Mouse (Mus musculus): Measurements from ENCODE around the gene Scgb1b18.
"Not testable (repeated sequence)": the region's sequence is repeated elsewhere in the genome, so short reads cannot be mapped to it uniquely, and the experiment has no call there.

Scgb1b18 gene

GRCm38 (mm10) chr7:33185268-33185667 is at the start of gene Scgb1b18:
Gene Scgb1b18 (plus strand): TSS chr7:33185568.
- DNase-seq: not testable (repeated sequence)

GRCm38 (mm10) chr7:33173764-33174163 is 11.6 kb upstream of the Scgb1b18 start, which contains the start of gene Scgb2b18:
Gene Scgb2b18 (minus strand): TSS chr7:33173864.
- not testable (repeated sequence) for DNase-seq
